Mouse (Mus musculus): ENCODE measurements around the gene Cyth1.

GRCm38 (mm10) chr11:118226850-118227249 is 21.5 kb downstream of the Cyth1 start:
- TF ChIP-seq GATA1 (IDR thresholded peaks at IDR 0.05; ENCODE audit: borderline replicate concordance, low read length), result no peak
- no peak for TF ChIP-seq FLI1 (IDR thresholded peaks at IDR 0.05; ENCODE audit: low read length)
